Comparison of ENCODE assay signal across 8 mouse cellular contexts in the genomic region with DNA sequence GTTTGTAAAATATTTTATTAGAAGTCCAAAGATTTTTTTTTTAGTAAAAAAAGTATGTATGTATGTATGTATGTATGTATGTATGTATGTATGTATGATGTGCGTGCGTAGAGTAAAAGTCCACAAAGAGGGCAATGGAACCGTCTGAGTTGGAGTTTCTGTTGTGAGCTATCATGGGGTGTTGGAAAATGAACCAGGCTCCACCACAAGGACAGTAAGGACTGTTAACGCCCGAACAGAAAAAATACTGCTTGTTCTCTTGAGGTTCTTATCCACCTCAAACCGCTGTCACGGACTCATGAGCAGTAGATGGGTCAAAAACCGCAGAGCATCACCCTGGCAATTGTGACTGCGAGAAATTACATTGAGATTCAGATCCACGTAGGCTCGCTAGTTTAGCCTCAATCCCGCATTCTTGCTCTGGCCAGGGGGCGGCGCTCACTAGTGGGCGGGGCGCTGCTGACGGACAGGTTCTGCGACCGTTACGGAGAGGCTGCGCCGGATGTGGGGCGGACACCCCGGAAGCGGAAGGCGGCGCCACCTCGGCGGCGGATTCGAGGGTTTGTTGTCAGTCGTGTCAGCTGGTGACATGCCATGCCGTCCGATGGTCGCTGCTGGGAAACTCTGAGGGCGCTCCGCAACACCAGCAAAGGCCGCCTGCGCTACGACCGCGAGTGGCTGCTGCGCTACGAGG. TPM values are rescaled to one million over a fixed set of nuclear protein-coding genes. Genes with fewer than 3 reads are reported as not detected.
DNase-seq lines count a peak whose midpoint lies in the region; ATAC-seq lines count a peak whose summit lies in the region.

A gene (plus strand): TSS at position 521 of the 694 bp plus-strand sequence.

- ATAC-seq in hindbrain, embryonic 15.5 days (ENCODE audit: low FRiP score, low read depth): peak; percentile 98

- H3K4me1 ChIP-seq in hindbrain, embryonic 15.5 days (replicated peaks): peaks cover 8% of the 10 kb centered on the region

- DNase-seq in T-cell, adult 2 months (ENCODE audit: low spot score): peak; percentile 98
- DNase-seq in cerebellum, postnatal 36 days: peak; percentile 94 to 96
- DNase-seq in frontal cortex, postnatal 36 days (ENCODE audit: low spot score in 2 of 2): peak; percentile 96 to 97
- peak; percentile 92 for DNase-seq in left cerebral cortex, adult 11 months (ENCODE audit: low spot score)
- peak; percentile 97 to 98 for DNase-seq in lung, postnatal 4 days
- DNase-seq in retina, postnatal 7 days (ENCODE audit: low read depth, low spot score): peak; percentile 87
- DNase-seq in urinary bladder, adult 2 months (ENCODE audit: low spot score): peak; percentile 89

- WGBS in hindbrain, embryonic 15.5 days: 2% methylated on average over 44 of the region's 44 CpGs

- peak within 1 kb of the TSS; percentile 91 for H3K27ac ChIP-seq in hindbrain, embryonic 15.5 days (replicated peaks)

- peaks cover 33% of the 10 kb centered on the region for H3K36me3 ChIP-seq in hindbrain, embryonic 15.5 days

- peak within 1 kb of the TSS; percentile 58 for H3K9ac ChIP-seq in hindbrain, embryonic 15.5 days

- peak within 1 kb of the TSS; percentile 100 for H3K4me3 ChIP-seq in hindbrain, embryonic 15.5 days

- H3K9me3 ChIP-seq in hindbrain, embryonic 15.5 days: no peaks in the 10 kb centered on the region

- H3K4me2 ChIP-seq in hindbrain, embryonic 15.5 days: peak within 1 kb of the TSS; percentile 77

- H3K27me3 ChIP-seq in hindbrain, embryonic 15.5 days: no peaks in the 10 kb centered on the region

RNA-seq across cellular contexts. Expression of the gene that starts here (rescaled TPM):
- polyA plus RNA-seq in hindbrain, embryonic 15.5 days (2015; fragmentation: Nextera tagmentation; extraction: Ambion mirVana): 64.4 and 69.8 TPM in 2 replicates
- 34.0 and 38.4 TPM in 2 replicates for polyA plus RNA-seq in urinary bladder, adult 2 months (2012; rRNA removed)

Comparison
In these comparisons a context has a peak if more than half of its experiments do, and no peak if none do; other contexts are left out.
1. Peak in every context shown above with its lines: DNase-seq, ATAC-seq, H3K4me3 ChIP-seq and H3K27ac ChIP-seq.